Mouse (Mus musculus) duodenum, adult 2 months (tissue): ENCODE results near the gene Olfr93. TPM values are rescaled to one million over a fixed set of nuclear protein-coding genes. Genes with fewer than 3 reads are reported as not detected.

Experiments used
- polyA plus RNA-seq: library from polyadenylated mRNA; depleted of rRNA; stranded (reverse); fragments of >200 nt; gene quantifications from 2 replicates; pipeline ENCODE4 v1.2.3, GENCODE M21; 2012; ENCODE audit warnings: low replicate concordance; rRNA removed

Olfr93 gene
- polyA plus RNA-seq = not detected in 2 replicates

GRCm38 (mm10) chr17:37161394-37161793 is at the start of gene Olfr93:
TSS of gene Olfr93 (minus strand) at chr17:37161494.

GRCm38 (mm10) chr17:37200894-37201293 is 39.6 kb upstream of the Olfr93 start, which contains the start of gene Olfr94:
TSS of gene Olfr94 (minus strand) at chr17:37200994.

GRCm38 (mm10) chr17:37193656-37194055 is 32.4 kb upstream of the Olfr93 start, which contains the start of gene Ubd:
TSS of gene Ubd (plus strand) at chr17:37193892.

GRCm38 (mm10) chr17:37119988-37120387 is 41.3 kb downstream of the Olfr93 start, which contains the start of gene Olfr92:
TSS of gene Olfr92 (minus strand) at chr17:37120088.

GRCm38 (mm10) chr17:37098178-37098577 is 63.1 kb downstream of the Olfr93 start, which contains the start of gene Olfr91:
TSS of gene Olfr91 (minus strand) at chr17:37098278.

Other genes with a start within 250 kb of the Olfr93 start
- 4.6 and 6.2 TPM in 2 replicates for gene Rnf39, start 218.6 kb downstream of the Olfr93 start, polyA plus RNA-seq
- 21.9 and 27.9 TPM in 2 replicates for gene Ppp1r11, start 209.8 kb downstream of the Olfr93 start, polyA plus RNA-seq
- 16.1 and 17.6 TPM in 2 replicates for gene Znrd1, start 202.9 kb downstream of the Olfr93 start, polyA plus RNA-seq
- 0.25 and 0.28 TPM in 2 replicates for gene Znrd1as, start 202.9 kb downstream of the Olfr93 start, polyA plus RNA-seq
- not detected in 2 replicates for gene 2410137M14Rik, start 180.3 kb downstream of the Olfr93 start, polyA plus RNA-seq
- gene H2-M5, start 172.0 kb downstream of the Olfr93 start, polyA plus RNA-seq = 0.19 TPM in 1 of 2 replicates, not detected in the other
- gene Zfp57, start 160.3 kb downstream of the Olfr93 start, polyA plus RNA-seq = 0.64 and 1.1 TPM in 2 replicates
- not detected in 2 replicates for gene Mog, start 138.1 kb downstream of the Olfr93 start, polyA plus RNA-seq
- 5.3 and 11.2 TPM in 2 replicates for gene Gabbr1, start 115.5 kb downstream of the Olfr93 start, polyA plus RNA-seq
- not detected in 2 replicates for gene Olfr90, start 73.0 kb downstream of the Olfr93 start, polyA plus RNA-seq
- gene Olfr91, start 63.2 kb downstream of the Olfr93 start, polyA plus RNA-seq = not detected in 2 replicates
- not detected in 2 replicates for gene Olfr92, start 41.4 kb downstream of the Olfr93 start, polyA plus RNA-seq
- gene Ubd, start 32.4 kb upstream of the Olfr93 start, polyA plus RNA-seq = 0.11 TPM in 1 of 2 replicates, not detected in the other
- gene Olfr94, start 39.5 kb upstream of the Olfr93 start, polyA plus RNA-seq = not detected in 2 replicates
- not detected in 2 replicates for gene Olfr95, start 51.6 kb upstream of the Olfr93 start, polyA plus RNA-seq
- gene Olfr96, start 58.7 kb upstream of the Olfr93 start, polyA plus RNA-seq = not detected in 2 replicates
- gene Olfr97, start 75.8 kb upstream of the Olfr93 start, polyA plus RNA-seq = not detected in 2 replicates
- not detected in 2 replicates for gene Olfr98, start 102.3 kb upstream of the Olfr93 start, polyA plus RNA-seq
- 2.7 and 3.5 TPM in 2 replicates for gene H2-M3, start 108.7 kb upstream of the Olfr93 start, polyA plus RNA-seq
- not detected in 2 replicates for gene Olfr99, start 122.0 kb upstream of the Olfr93 start, polyA plus RNA-seq
- not detected in 2 replicates for gene Olfr101, start 142.8 kb upstream of the Olfr93 start, polyA plus RNA-seq
- not detected in 2 replicates for gene Olfr102, start 155.6 kb upstream of the Olfr93 start, polyA plus RNA-seq
- not detected in 2 replicates for gene Olfr103, start 178.2 kb upstream of the Olfr93 start, polyA plus RNA-seq
- not detected in 2 replicates for gene Olfr104-ps, start 198.1 kb upstream of the Olfr93 start, polyA plus RNA-seq
- gene Olfr105-ps, start 217.5 kb upstream of the Olfr93 start, polyA plus RNA-seq = not detected in 2 replicates
- not detected in 2 replicates for gene Olfr106-ps, start 228.9 kb upstream of the Olfr93 start, polyA plus RNA-seq
- gene Olfr107, start 237.7 kb upstream of the Olfr93 start, polyA plus RNA-seq = not detected in 2 replicates